ENCODE assay signal across 27 mouse cellular contexts in genomic region chr3:9133991-9134390, GRCm38 (mm10).
DNase-seq lines count a peak whose midpoint lies in the region; ATAC-seq and TF ChIP-seq lines count a peak whose summit lies in the region.
"Had no signal": no experiment of that assay in that cellular context is flagged by ENCODE, and none has a peak within 500 bp of the region (broad histone marks: within the 10 kb centered on the region; RNA-seq: fewer than 3 reads in every experiment).

No protein-coding gene starts in this region.

- TF ChIP-seq CTCF in heart, adult 2 months (IDR thresholded peaks at IDR 0.05) = no peak
- TF ChIP-seq CTCF in intestine, postnatal 0 days (IDR thresholded peaks at IDR 0.05; ENCODE audit: low read depth) = no peak

- H3K4me1 ChIP-seq in heart, embryonic 14.5 days (ENCODE audit: control insufficient read depth in 2 of 2, insufficient read depth in 2 of 2, low read length in 2 of 2) = peaks cover 9 to 19% of the 10 kb centered on the region in 2 experiments
- no peaks in the 10 kb centered on the region for H3K4me1 ChIP-seq in heart, adult 2 months (ENCODE audit: control insufficient read depth, insufficient read depth, low read length)
- H3K4me1 ChIP-seq in intestine, embryonic 15.5 days (replicated peaks) = no peaks in the 10 kb centered on the region
- no peaks in the 10 kb centered on the region for H3K4me1 ChIP-seq in intestine, postnatal 0 days (replicated peaks; ENCODE audit: control insufficient read depth, insufficient read depth, low read length)
- no peaks in the 10 kb centered on the region for H3K4me1 ChIP-seq in hindbrain, embryonic 12.5 days
- H3K4me1 ChIP-seq: hindbrain, embryonic 15.5 days; limb, embryonic 13.5 days; midbrain, embryonic 15.5 days had no signal

- H3K27me3 ChIP-seq in heart, embryonic 14.5 days (ENCODE audit: control insufficient read depth, insufficient read depth, low read length) = no peaks in the 10 kb centered on the region
- H3K27me3 ChIP-seq in heart, adult 2 months (ENCODE audit: control insufficient read depth, insufficient read depth, low read length) = no peaks in the 10 kb centered on the region
- no peaks in the 10 kb centered on the region for H3K27me3 ChIP-seq in intestine, embryonic 15.5 days (replicated peaks)
- no peaks in the 10 kb centered on the region for H3K27me3 ChIP-seq in intestine, postnatal 0 days (replicated peaks; ENCODE audit: control insufficient read depth, insufficient read depth, low read length)
- H3K27me3 ChIP-seq in hindbrain, embryonic 12.5 days = no peaks in the 10 kb centered on the region
- H3K27me3 ChIP-seq: CH12.LX; hindbrain, embryonic 15.5 days; limb, embryonic 13.5 days; midbrain, embryonic 15.5 days had no signal

- no peaks in the 10 kb centered on the region for H3K79me2 ChIP-seq in heart, adult 2 months (replicated peaks; ENCODE audit: control insufficient read depth, insufficient read depth, low read length)

- peak overlapping the region; percentile 39 for H3K4me2 ChIP-seq in heart, embryonic 14.5 days (ENCODE audit: low read length)
- H3K4me2 ChIP-seq in intestine, embryonic 15.5 days (replicated peaks) = no peak overlapping the region
- no peak overlapping the region for H3K4me2 ChIP-seq in intestine, postnatal 0 days (replicated peaks; ENCODE audit: low read depth)
- H3K4me2 ChIP-seq in hindbrain, embryonic 12.5 days (replicated peaks) = no peak overlapping the region
- H3K4me2 ChIP-seq: hindbrain, embryonic 15.5 days; limb, embryonic 13.5 days; liver, embryonic 11.5 days; midbrain, embryonic 15.5 days had no signal

- no peak for TF ChIP-seq EP300 in heart, adult 2 months (IDR thresholded peaks at IDR 0.05; ENCODE audit: insufficient read depth, low read depth, low read length)

- no peaks in the 10 kb centered on the region for H3K36me3 ChIP-seq in heart, embryonic 14.5 days (ENCODE audit: control insufficient read depth, insufficient read depth, low read length)
- H3K36me3 ChIP-seq in heart, adult 2 months (ENCODE audit: control insufficient read depth, insufficient read depth, low read length) = no peaks in the 10 kb centered on the region
- H3K36me3 ChIP-seq in intestine, embryonic 15.5 days = no peaks in the 10 kb centered on the region
- H3K36me3 ChIP-seq in intestine, postnatal 0 days (ENCODE audit: control insufficient read depth, insufficient read depth) = no peaks in the 10 kb centered on the region
- no peaks in the 10 kb centered on the region for H3K36me3 ChIP-seq in hindbrain, embryonic 12.5 days
- H3K36me3 ChIP-seq: hindbrain, embryonic 15.5 days; limb, embryonic 13.5 days; midbrain, embryonic 15.5 days had no signal

- peak; percentile 7 to 44 for DNase-seq in adrenal gland, adult (ENCODE audit: inconsistent age in 2 of 2, low spot score in 1 of 2)
- no peak for DNase-seq in adrenal gland, postnatal 36 days
- DNase-seq in heart, adult 2 months = no peak
- DNase-seq: adrenal gland, postnatal 14 days; cerebellum, adult 2 months; cerebellum, postnatal 14 days; gastrocnemius, adult 2 months; gastrocnemius, postnatal 36 days; kidney, adult 8-10 months; kidney, postnatal 4 days; lung, postnatal 4 days; right cerebral cortex, adult 18-20 months; thymus, postnatal 4 days had no signal

- intact Hi-C loops in heart, adult 2 months (cut with DNase I) = no loop called here

- TF ChIP-seq POLR2A in heart, adult 2 months (IDR thresholded peaks at IDR 0.05; ENCODE audit: insufficient read depth, low read depth, low read length) = no peak

- WGBS in heart, embryonic 14.5 days = 43% methylated on average over 12 of the region's 12 CpGs
- WGBS in heart, adult 2 months = 57% methylated on average over 12 of the region's 12 CpGs
- 63% methylated on average over 12 of the region's 12 CpGs for WGBS in intestine, embryonic 15.5 days
- 59% methylated on average over 12 of the region's 12 CpGs for WGBS in intestine, postnatal 0 days
- WGBS in hindbrain, embryonic 12.5 days = 75% methylated on average over 12 of the region's 12 CpGs

- H3K4me3 ChIP-seq in heart, embryonic 14.5 days (ENCODE audit: control insufficient read depth in 1 of 2, insufficient read depth in 1 of 2, low read depth in 1 of 2, low read length in 2 of 2) = no peak overlapping the region
- no peak overlapping the region for H3K4me3 ChIP-seq in heart, adult 2 months
- no peak overlapping the region for H3K4me3 ChIP-seq in intestine, embryonic 15.5 days (replicated peaks)
- no peak overlapping the region for H3K4me3 ChIP-seq in intestine, postnatal 0 days (ENCODE audit: low read depth, low read length)
- no peak overlapping the region for H3K4me3 ChIP-seq in hindbrain, embryonic 12.5 days
- H3K4me3 ChIP-seq: erythroblast, embryonic 14.5 days; gastrocnemius, adult 2 months; hindbrain, embryonic 15.5 days; limb, embryonic 13.5 days; midbrain, embryonic 15.5 days had no signal

- H3K27ac ChIP-seq in heart, embryonic 14.5 days (replicated peaks in 1 of 2; ENCODE audit: control insufficient read depth in 1 of 2, insufficient read depth in 1 of 2, low read depth in 2 of 2, low read length in 2 of 2) = 0 out of 4 replicates have a peak overlapping the region, but pooled peaks of 1 of the 2 experiments have one; percentile 14
- no peak overlapping the region for H3K27ac ChIP-seq in heart, adult 2 months
- no peak overlapping the region for H3K27ac ChIP-seq in intestine, embryonic 15.5 days
- H3K27ac ChIP-seq in intestine, postnatal 0 days (ENCODE audit: low read depth, low read length) = no peak overlapping the region
- H3K27ac ChIP-seq in hindbrain, embryonic 12.5 days = no peak overlapping the region
- H3K27ac ChIP-seq: gastrocnemius, adult 2 months; hindbrain, embryonic 15.5 days; kidney, postnatal 0 days; limb, embryonic 13.5 days; midbrain, embryonic 15.5 days had no signal

- no peaks in the 10 kb centered on the region for H3K9me3 ChIP-seq in heart, embryonic 14.5 days (ENCODE audit: control insufficient read depth, low read length)
- H3K9me3 ChIP-seq in intestine, embryonic 15.5 days = no peaks in the 10 kb centered on the region
- no peaks in the 10 kb centered on the region for H3K9me3 ChIP-seq in intestine, postnatal 0 days (ENCODE audit: control insufficient read depth)
- H3K9me3 ChIP-seq in hindbrain, embryonic 12.5 days (replicated peaks) = no peaks in the 10 kb centered on the region
- H3K9me3 ChIP-seq: hindbrain, embryonic 15.5 days; limb, embryonic 13.5 days; midbrain, embryonic 15.5 days had no signal

- 0 out of 2 replicates have a peak, but pooled peaks have one; percentile 39 for ATAC-seq in heart, embryonic 14.5 days (ENCODE audit: insufficient number of reproducible peaks, insufficient read depth, low FRiP score, low read depth)
- peak; percentile 49 for ATAC-seq in intestine, embryonic 15.5 days
- ATAC-seq in intestine, postnatal 0 days = no peak
- ATAC-seq in granulocyte monocyte progenitor cell, adult 5-6 weeks (replicated peaks; ENCODE audit: poor library complexity, severe bottlenecking) = peak; percentile 85
- no peak for ATAC-seq in hindbrain, embryonic 12.5 days (ENCODE audit: low FRiP score)
- ATAC-seq: forebrain, embryonic 16.5 days; inflammation-experienced regulatory T-cells, adult 6 months; midbrain, embryonic 15.5 days had no signal

- no peak overlapping the region for H3K9ac ChIP-seq in heart, embryonic 14.5 days (ENCODE audit: low read length)
- no peak overlapping the region for H3K9ac ChIP-seq in heart, adult 2 months (ENCODE audit: low read depth, low read length)
- no peak overlapping the region for H3K9ac ChIP-seq in intestine, embryonic 15.5 days
- no peak overlapping the region for H3K9ac ChIP-seq in intestine, postnatal 0 days (ENCODE audit: low read depth, low read length)
- no peak overlapping the region for H3K9ac ChIP-seq in hindbrain, embryonic 12.5 days
- H3K9ac ChIP-seq: hindbrain, embryonic 15.5 days; limb, embryonic 13.5 days; midbrain, embryonic 15.5 days had no signal

Comparison
In these comparisons a context has a peak if more than half of its experiments do, and no peak if none do; other contexts are left out.
1. DNase-seq: peak in adrenal gland, adult (2 of 2); none in adrenal gland, postnatal 36 days (0 of 2) and heart, adult 2 months (0 of 2).
2. ATAC-seq: peak in heart, embryonic 14.5 days (single experiment), intestine, embryonic 15.5 days (single experiment) and granulocyte monocyte progenitor cell, adult 5-6 weeks (single experiment); none in intestine, postnatal 0 days (single experiment) and hindbrain, embryonic 12.5 days (single experiment).